Mouse (Mus musculus) 416B (cell line): ENCODE measurements around the gene Atp8b2.
A peak's percentile ranks its signal among the peaks of the same experiment; 100 is the strongest.

ENCODE experiments used
- DNase-seq: peaks from one replicate; pipeline ENCODE4 v3.0.0; 2011; ENCODE audit warnings: low read depth

Gene Atp8b2

GRCm38 (mm10) chr3:89959435-89959834 lies 3.9 kb downstream of the Atp8b2 start:
- no peak for DNase-seq

GRCm38 (mm10) chr3:89957880-89958279 lies 5.4 kb downstream of the Atp8b2 start:
- DNase-seq = no peak

GRCm38 (mm10) chr3:89956177-89956971 lies 6.9 kb downstream of the Atp8b2 start:
- DNase-seq = no peak

- peak; percentile 82 for DNase-seq
These were observed 9.9 kb downstream of the Atp8b2 start for GRCm38 (mm10) chr3:89953420-89953819.

GRCm38 (mm10) chr3:89948655-89949054 lies 14.7 kb downstream of the Atp8b2 start:
- no peak for DNase-seq

GRCm38 (mm10) chr3:89948021-89948420 lies 15.3 kb downstream of the Atp8b2 start:
- DNase-seq = no peak

- DNase-seq = no peak
These were observed 18.3 kb downstream of the Atp8b2 start for GRCm38 (mm10) chr3:89945026-89945425.

GRCm38 (mm10) chr3:89942894-89943293 lies 20.4 kb downstream of the Atp8b2 start:
- DNase-seq = no peak

GRCm38 (mm10) chr3:89936495-89936894 lies 26.8 kb downstream of the Atp8b2 start:
- no peak for DNase-seq

GRCm38 (mm10) chr3:89932925-89933324 lies 30.4 kb downstream of the Atp8b2 start:
- no peak for DNase-seq

- DNase-seq = no peak
These were observed 34.4 kb downstream of the Atp8b2 start for GRCm38 (mm10) chr3:89928956-89929355.

- peak; percentile 39 for DNase-seq
These were observed 36.9 kb downstream of the Atp8b2 start for GRCm38 (mm10) chr3:89926440-89926839.

- no peak for DNase-seq
These were observed 42.6 kb downstream of the Atp8b2 start for GRCm38 (mm10) chr3:89920711-89921110.

- DNase-seq = no peak
These were observed 45.9 kb downstream of the Atp8b2 start for GRCm38 (mm10) chr3:89917408-89917807.

GRCm38 (mm10) chr3:89916622-89917021 lies 46.7 kb downstream of the Atp8b2 start:
- DNase-seq = no peak

- peak; percentile 57 for DNase-seq
These were observed 48.6 kb downstream of the Atp8b2 start for GRCm38 (mm10) chr3:89914700-89915099.

- DNase-seq = peak; percentile 92
These were observed 50.5 kb downstream of the Atp8b2 start, which contains the start of gene Il6ra for GRCm38 (mm10) chr3:89912543-89913391. Il6ra (minus strand) TSS chr3:89913196.

- DNase-seq = peak; percentile 82
These were observed 51.2 kb downstream of the Atp8b2 start for GRCm38 (mm10) chr3:89912108-89912542.

- peak; percentile 58 for DNase-seq
These were observed 52.1 kb downstream of the Atp8b2 start for GRCm38 (mm10) chr3:89911207-89911606.

GRCm38 (mm10) chr3:89909703-89910542 lies 53.4 kb downstream of the Atp8b2 start:
- no peak for DNase-seq

- DNase-seq = no peak
These were observed 54.5 kb downstream of the Atp8b2 start for GRCm38 (mm10) chr3:89908836-89909235.

- DNase-seq = no peak
These were observed 55.5 kb downstream of the Atp8b2 start for GRCm38 (mm10) chr3:89907846-89908245.
